Mouse (Mus musculus) cortical plate, adult 2 months (tissue): ENCODE results near the gene Klhl32.

Source experiments
- CTCF ChIP-seq: fragments of 200-500 bp; IDR thresholded peaks from 2 replicates; pipeline ENCODE4 v1.5.1; 2011; ENCODE audit warnings: mild to moderate bottlenecking, control low read depth, low read length; ENCODE audit not compliant: insufficient read depth; ENCODE audit errors: extremely low read depth
- POLR2A ChIP-seq: fragments of 200-500 bp; IDR thresholded peaks from 2 replicates; pipeline ENCODE4 v1.6.1; 2011; ENCODE audit warnings: mild to moderate bottlenecking, low read length, control low read depth; ENCODE audit not compliant: insufficient read depth; ENCODE audit errors: extremely low read depth

GRCm38 (mm10) chr4:24899146-24899545 is 48.2 kb upstream of the Klhl32 start:
- TF ChIP-seq CTCF (no peak), POLR2A (no peak)
